Mouse (Mus musculus): ENCODE data around the gene Il23r.

GRCm38 (mm10) chr6:67435711-67436110 lies 55.9 kb downstream of the Il23r start:
- TF ChIP-seq POLR2A (IDR thresholded peaks at IDR 0.05; ENCODE audit: insufficient read depth, low read depth, low read length) (no peak), EP300 (IDR thresholded peaks at IDR 0.05; ENCODE audit: insufficient read depth, low read depth, low read length) (no peak)

Measured in heart, adult 2 months (tissue).